Mouse (Mus musculus) forebrain, embryonic 10.5 days (tissue): ENCODE data around the gene Gmfb. TPM values are rescaled to one million over a fixed set of nuclear protein-coding genes. Genes with fewer than 3 reads are reported as not detected.

Source experiments
- DNase-seq: peaks from one replicate; pipeline ENCODE4 v3.0.0-alpha.2; 2017; ENCODE audit warnings: low spot score; ENCODE audit errors: extremely low spot score
- H3K27ac ChIP-seq: fragments of 300-500 bp; sonication (generic); 2 replicates; pipeline ENCODE4 v1.5.1; 2016; ENCODE audit warnings: mild to moderate bottlenecking
- H3K27me3 ChIP-seq: fragments of 300-500 bp; sonication (generic); 2 replicates; pipeline ENCODE4 v1.6.1; 2016; ENCODE audit warnings: mild to moderate bottlenecking; ENCODE audit not compliant: poor library complexity, severe bottlenecking
- H3K36me3 ChIP-seq: fragments of 300-500 bp; sonication (generic); replicated peaks from 2 replicates; pipeline ENCODE4 v1.6.1; 2016; ENCODE audit warnings: mild to moderate bottlenecking, moderate library complexity
- H3K4me1 ChIP-seq: fragments of 300-500 bp; sonication (generic); 2 replicates; pipeline ENCODE4 v1.6.1; 2016
- H3K4me3 ChIP-seq: fragments of 300-500 bp; sonication (generic); 2 replicates; pipeline ENCODE4 v1.5.1; 2016; ENCODE audit warnings: mild to moderate bottlenecking, moderate library complexity
- H3K9me3 ChIP-seq: fragments of 300-500 bp; sonication (generic); 2 replicates; pipeline ENCODE4 v1.6.1; 2016; ENCODE audit warnings: mild to moderate bottlenecking, moderate library complexity
- WGBS: fragments of 180-500 bp; shearing (Covaris S2); methylation state at CpG from one replicate; pipeline ENCODE4 v1.1.7; 2016; 5-methylcytosine and 5-hydroxymethylcytosine counted together
- polyA plus RNA-seq: library from polyadenylated mRNA; unstranded; fragments of >200 nt; fragmentation: Nextera tagmentation; extraction: Ambion mirVana; gene quantifications from 2 replicates; pipeline ENCODE4 v1.2.1, GENCODE M21; 2016

The Gmfb gene
- polyA plus RNA-seq, 1 experiment from 2014 or later, result 106 TPM

- under 1% methylated on average over 54 of the region's 54 CpGs for WGBS
- H3K36me3 ChIP-seq, result peaks cover 23% of the 10 kb centered on the region
- peaks cover 17% of the 10 kb centered on the region for H3K4me1 ChIP-seq
- H3K27ac ChIP-seq, result peak within 1 kb of the TSS; percentile 90
- DNase-seq, result peak; percentile 90
- no peaks in the 10 kb centered on the region for H3K27me3 ChIP-seq
- H3K4me3 ChIP-seq, result peak within 1 kb of the TSS; percentile 83
- peaks cover 11% of the 10 kb centered on the region; the same call in 1 of the 2 replicates for H3K9me3 ChIP-seq
Measured at GRCm38 (mm10) chr14:46760355-46761029, 61.5 kb downstream of the Gmfb start, which contains the start of gene Cdkn3. Cdkn3 (plus strand) TSS chr14:46760541.

- peak overlapping the region; percentile 90; the same call in 1 of the 2 replicates for H3K27ac ChIP-seq
- under 1% methylated on average over 7 of the region's 7 CpGs for WGBS
Measured at GRCm38 (mm10) chr14:46759970-46760354, 62.1 kb downstream of the Gmfb start.

More at GRCm38 (mm10) chr14:46759970-46760354, 62.1 kb downstream of the Gmfb start:
- peak overlapping the region; percentile 83 for H3K4me3 ChIP-seq
- H3K27me3 ChIP-seq, result no peaks in the 10 kb centered on the region
- peaks cover 17% of the 10 kb centered on the region for H3K4me1 ChIP-seq
- peaks cover 19% of the 10 kb centered on the region for H3K36me3 ChIP-seq
- H3K9me3 ChIP-seq, result peaks cover 11% of the 10 kb centered on the region; the same call in 1 of the 2 replicates
- DNase-seq, result no peak

Other genes starting within 250 kb of the Gmfb start
- gene Cdkn3, start 61.7 kb downstream of the Gmfb start, polyA plus RNA-seq, result 42.8 and 53.3 TPM in 2 replicates
- 204 and 209 TPM in 2 replicates for gene Cnih1, start 33.8 kb downstream of the Gmfb start, polyA plus RNA-seq
- gene Cgrrf1, start 9.9 kb upstream of the Gmfb start, polyA plus RNA-seq, result 34.5 and 35.8 TPM in 2 replicates
- 3.4 and 3.7 TPM in 2 replicates for gene Samd4, start 60.6 kb upstream of the Gmfb start, polyA plus RNA-seq